Mouse (Mus musculus) R1 (cell line): ENCODE data around the gene Trdmt1.

Experiments used
- DNase-seq: peaks from one replicate; pipeline ENCODE4 v3.0.0-alpha.2; 2018; ENCODE audit warnings: low read depth, low spot score

The Trdmt1 gene

DNA sequence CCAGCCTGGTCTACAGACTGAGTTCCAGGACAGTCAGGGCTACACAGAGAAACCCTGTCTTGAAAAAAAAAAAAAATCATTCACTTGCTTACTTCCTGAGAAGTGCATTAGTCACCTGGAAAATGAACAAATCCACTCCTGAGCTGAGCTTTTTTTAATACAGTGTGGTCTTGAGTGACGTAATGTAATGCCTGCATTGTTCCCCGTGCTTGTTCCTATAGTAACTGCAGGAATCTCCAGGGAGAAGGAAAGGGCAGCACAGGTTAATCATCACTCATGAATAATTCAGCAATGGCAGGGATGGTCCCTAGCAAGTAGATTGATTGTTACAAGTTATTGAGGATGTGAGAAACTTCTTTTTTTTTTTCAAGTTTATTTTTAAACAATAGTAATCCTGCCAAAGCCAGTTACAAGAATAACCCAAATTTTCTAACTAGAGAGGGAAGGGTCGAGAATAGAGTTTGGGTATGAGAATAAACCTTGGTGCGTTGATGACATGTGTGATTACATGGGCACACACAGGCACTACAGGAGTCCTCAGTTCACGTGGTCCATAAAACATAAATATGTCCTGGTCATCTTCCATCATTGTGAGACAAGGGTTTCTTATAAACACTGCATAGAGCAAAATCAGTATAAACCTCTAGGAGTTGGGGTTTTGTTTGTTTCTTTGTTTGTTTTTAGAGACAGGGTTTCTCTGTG is 44.0 kb downstream of the Trdmt1 start:
- peak; percentile 58 for DNase-seq

DNA sequence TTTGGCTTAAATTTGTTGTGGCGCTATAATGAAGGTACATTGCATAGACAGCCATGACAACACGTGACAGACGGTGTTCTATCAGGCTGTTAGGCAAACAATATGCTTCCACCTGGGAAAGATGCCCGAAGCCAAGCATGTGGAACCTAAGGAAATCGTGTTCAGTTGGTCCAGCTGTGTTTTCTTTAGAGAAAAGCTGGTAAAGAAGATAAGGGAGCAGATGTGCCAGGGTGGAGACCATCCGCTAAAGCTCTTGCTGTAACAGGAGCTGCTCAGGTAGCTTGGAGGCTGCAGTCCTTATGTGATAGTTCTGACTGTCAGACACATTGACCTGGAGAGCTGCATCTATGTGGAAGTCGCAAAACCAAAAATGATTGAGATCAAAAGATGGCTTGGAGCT is 45.3 kb downstream of the Trdmt1 start:
- no peak for DNase-seq

DNA sequence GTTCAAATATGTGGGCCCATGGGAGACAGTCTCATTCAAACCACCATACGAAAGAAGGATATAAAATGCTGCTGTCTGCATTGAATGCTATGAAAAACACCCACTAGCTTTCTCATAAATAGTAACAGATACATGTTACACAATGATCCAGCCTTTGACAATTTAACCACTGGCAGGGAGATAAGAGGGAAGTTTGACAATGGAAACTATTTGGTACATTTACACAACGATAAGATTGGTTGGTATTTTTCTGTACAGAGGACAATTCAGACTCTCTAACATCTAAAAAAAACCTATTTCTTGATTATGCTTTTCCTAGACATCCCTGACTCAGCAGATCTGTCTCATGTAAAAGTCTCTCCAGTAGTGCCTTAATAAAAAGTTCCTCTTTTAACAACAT is 48.4 kb downstream of the Trdmt1 start:
- no peak for DNase-seq

DNA sequence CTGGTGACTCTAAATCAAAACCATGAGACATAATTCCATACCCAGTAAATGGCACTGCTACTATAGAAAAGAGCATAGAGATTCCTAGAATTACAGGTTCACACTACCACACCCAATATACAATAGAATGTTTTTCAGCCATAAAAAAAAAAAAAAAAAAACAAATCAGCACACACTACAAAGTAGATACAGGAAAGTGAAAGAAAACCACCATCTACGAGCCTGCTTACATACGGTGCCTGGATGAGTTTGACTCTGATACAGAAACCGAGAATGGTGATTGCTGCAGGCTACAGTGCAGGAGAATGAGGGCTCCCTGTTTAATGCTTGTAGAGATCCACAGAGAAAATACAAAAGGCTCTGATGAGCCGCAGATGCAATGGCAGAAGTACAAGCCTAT is 51.5 kb downstream of the Trdmt1 start:
- no peak for DNase-seq

DNA sequence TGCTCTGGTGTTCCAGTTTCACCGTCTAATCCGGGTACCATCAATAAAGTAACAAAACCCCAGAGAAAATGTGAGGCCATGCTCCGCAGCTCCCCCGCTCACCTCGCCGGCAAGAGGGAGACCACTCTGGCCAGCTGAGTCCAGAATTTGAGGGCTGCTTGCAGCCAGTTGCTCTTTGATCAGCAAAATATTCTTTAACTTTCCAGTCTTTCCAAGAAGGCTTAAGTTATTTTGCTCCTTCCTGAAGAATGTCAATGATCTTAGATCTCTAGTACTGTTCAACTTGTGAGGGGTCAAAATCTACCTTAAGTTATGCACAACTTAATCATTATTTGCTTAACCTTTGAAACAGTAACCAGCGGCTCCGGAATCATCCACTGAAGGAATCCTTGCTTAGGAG is 52.7 kb downstream of the Trdmt1 start, which contains the start of gene Cubn:
TSS of gene Cubn (minus strand) at position 80 of the 400 bp plus-strand sequence.
- no peak for DNase-seq

DNA sequence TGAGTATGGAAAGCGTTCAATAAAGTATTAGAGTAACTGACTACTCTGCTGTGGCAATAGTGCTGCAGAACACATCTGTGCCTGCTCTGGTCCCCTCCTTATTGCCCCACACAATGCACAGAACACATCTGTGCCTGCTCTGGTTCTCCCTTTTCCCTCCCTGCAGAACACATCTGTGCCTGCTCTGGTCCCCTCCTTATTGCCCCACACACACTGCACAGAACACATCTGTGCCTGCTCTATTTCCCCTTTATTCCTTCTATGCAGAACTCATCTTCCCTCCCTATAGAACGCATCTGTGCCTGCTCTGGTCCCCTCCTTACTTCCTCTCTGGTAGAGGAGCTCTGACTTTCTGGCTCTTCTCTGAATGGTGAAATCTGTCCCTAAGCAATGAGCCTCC is 54.0 kb downstream of the Trdmt1 start:
- DNase-seq: no peak

DNA sequence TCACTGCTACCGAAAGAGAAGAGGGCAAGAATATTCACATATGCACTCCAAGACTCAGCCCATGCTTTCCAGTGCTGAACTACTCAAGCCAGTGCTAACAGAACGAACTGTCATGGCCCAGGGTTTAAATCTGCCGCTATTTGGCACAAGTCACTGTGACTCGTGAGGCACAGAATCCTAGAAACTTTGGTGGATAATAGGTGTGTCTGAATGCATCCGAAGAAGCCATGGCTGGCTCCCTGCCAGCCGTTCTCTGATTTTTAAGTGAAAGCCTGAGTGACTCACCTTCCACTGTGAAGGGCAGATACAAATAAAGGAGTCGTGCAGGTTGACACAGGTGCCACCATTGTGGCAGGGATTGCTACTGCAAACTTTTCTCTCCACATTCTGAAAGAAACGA is 58.0 kb downstream of the Trdmt1 start:
- DNase-seq: peak; percentile 27

DNA sequence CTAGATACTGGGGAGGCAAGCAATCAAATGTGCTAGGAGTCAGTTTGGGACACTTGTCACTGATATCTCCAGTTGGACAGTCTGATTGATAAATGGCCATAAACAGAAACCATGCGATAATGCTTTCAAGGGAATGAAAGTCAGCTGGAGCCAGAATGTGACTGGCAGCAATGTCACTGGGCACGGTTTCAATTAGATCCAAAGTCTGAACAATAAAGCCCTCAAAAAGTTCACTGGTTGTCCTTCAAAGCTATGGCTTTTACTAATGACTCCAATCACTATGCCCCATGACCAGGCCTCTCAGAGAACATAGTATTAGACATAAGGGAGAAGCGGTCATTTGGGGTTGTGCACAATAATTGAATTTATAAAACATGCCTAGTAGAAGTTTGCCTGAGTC is 59.9 kb downstream of the Trdmt1 start:
- no peak for DNase-seq

DNA sequence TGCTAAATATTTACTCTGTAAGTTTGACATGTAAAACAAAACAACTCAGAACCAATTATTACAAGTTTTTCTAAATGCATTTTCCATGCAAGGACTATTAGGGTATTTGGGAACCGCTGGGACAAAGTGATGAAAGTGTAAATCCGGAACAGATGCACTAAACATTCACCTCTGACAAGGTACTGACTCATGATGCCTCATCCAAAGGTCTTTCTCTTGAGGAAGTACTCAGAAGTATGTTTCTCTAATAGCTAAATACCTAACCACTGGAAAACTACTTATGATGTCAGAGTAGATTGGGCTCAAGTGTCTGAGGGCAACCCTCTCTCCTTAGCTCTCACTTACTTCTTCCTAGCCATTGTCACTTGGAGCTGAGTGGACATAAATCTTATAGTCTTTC is 63.7 kb downstream of the Trdmt1 start:
- DNase-seq: no peak

DNA sequence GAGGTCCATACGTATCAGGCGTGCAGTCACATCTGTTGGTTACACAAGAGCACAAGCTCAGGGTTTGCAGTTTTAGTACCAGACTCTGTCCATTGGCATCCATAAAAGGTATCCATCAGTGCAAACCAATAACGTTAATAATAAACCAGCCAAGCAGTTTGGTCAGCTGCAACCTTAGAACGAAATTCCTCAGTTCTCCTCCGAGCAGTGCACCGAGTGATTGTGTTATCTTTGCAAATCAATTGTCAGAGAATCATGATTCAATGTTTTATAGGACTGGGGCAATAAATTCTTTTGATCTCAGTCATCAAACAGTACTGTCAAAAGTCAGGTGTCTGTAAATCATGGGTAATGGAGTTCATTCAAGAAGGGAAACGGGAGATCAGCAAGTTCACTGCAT is 65.3 kb downstream of the Trdmt1 start:
- DNase-seq: no peak

DNA sequence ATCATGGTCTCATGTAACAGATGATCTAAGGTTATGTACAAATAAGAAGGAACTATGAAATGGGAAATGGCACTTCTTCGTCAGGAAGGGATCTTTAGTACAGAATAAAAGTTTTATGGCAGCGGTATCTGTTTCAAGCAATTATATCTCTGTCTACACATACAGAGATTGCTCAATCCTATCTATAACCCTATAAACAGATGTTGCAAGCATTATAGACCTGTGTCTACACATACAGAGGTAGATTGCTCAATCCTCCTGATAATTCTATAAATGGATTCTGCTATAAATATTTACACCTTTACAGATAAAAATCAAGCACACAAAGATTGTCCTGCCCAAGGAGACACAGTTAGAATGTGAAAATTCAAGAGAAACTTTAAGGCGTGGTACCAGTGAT is 74.4 kb downstream of the Trdmt1 start:
- no peak for DNase-seq

DNA sequence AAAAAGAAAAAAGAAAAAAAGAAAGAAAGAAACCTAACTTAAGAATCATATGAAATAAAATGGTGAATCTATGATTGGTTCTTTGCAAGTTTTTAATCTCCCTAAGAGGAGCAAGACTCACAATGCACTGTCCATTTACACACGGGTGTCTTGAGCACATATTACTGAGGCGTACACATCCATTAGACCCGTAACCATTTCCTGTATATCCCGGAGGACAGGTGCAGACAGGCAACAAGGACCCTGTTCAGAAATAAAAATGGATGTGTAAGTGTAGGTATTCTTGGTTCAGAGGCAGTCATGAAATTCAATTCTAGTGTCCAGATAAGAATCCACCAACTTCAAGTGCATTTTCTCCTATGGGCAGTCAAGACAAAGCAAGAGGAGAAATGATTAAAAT is 74.8 kb downstream of the Trdmt1 start:
- DNase-seq: no peak

DNA sequence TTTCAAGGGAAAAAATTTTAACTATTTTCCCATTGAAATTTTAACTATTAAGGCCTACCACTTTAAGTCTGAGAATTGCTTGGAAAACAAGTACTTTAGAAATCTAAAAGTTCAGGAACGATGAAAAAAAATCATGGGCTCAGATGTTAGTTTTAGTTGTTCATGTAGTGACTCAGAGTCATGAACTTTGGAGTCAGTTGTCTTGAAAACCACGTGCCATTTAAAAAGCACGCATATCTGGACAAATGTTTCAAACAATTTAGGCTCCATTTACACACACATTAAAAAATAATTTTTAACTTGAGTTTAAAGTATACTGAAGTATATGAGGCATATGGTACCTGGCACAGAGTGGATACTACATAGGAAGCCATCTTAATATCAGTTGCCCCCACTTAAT is 77.8 kb downstream of the Trdmt1 start:
- no peak for DNase-seq
